Mouse (Mus musculus): ENCODE measurements around the gene Mep1a.
A peak's percentile ranks its signal among the peaks of the same experiment; 100 is the strongest.

The Mep1a gene

DNA sequence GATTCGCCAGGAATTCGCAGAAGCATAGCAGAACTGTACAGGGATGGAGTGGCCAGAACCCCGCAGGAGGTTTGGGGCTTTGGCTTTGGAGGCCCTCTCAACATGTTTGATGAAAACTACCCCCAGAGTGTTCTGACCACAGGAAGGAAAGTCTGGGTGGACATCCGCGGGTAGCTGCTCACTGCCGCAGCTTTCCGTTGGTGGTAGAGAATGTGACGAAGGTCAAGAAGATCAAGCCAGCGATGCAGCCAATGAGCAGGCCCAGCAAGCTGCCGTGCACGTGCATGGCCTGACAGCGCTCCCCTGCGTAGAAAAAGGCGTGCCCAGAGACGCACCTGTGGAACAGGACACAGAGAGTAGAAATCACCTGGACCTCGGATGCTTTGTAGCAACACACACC, 27.8 kb downstream of the Mep1a start:
- DNase-seq, result no peak

DNA sequence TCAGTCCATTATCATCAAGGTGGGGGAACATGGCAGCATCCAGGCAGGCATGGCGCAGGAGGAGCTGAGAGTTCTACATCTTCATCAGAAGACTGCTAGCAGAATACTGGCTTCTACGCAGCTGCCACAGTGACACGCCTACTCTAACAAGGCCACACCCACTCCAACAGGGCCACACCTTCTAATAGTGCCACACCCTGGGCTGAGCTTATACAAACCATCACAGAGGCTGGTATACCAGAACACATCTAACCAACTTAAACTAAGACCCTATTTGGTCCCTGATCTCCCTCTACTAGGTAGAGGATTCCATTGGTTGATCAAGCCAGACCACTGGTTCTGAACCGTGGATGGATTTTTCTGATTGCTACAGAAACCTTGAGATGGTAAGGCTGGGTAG, 30.1 kb downstream of the Mep1a start:
- no peak for DNase-seq

DNA sequence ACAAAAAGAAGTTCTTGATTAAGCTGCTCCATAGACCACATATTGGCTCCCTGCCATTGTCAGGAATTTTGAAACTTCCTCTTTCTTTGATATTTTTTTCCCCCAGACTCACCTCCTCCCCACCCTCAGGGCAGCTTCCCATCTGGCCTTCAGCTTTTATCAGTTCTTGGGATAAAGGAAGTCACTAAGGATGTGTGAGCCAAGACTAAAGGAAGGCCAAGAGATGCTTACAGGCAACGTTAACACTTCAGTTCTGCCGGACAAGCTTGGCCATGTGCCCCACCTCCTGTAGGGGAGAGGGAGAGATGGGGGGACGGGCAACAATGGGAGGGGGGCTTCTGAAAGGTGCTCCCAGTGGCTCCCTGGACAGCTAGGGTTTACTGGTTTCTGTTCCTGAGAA, 32.6 kb downstream of the Mep1a start:
- DNase-seq, result no peak

DNA sequence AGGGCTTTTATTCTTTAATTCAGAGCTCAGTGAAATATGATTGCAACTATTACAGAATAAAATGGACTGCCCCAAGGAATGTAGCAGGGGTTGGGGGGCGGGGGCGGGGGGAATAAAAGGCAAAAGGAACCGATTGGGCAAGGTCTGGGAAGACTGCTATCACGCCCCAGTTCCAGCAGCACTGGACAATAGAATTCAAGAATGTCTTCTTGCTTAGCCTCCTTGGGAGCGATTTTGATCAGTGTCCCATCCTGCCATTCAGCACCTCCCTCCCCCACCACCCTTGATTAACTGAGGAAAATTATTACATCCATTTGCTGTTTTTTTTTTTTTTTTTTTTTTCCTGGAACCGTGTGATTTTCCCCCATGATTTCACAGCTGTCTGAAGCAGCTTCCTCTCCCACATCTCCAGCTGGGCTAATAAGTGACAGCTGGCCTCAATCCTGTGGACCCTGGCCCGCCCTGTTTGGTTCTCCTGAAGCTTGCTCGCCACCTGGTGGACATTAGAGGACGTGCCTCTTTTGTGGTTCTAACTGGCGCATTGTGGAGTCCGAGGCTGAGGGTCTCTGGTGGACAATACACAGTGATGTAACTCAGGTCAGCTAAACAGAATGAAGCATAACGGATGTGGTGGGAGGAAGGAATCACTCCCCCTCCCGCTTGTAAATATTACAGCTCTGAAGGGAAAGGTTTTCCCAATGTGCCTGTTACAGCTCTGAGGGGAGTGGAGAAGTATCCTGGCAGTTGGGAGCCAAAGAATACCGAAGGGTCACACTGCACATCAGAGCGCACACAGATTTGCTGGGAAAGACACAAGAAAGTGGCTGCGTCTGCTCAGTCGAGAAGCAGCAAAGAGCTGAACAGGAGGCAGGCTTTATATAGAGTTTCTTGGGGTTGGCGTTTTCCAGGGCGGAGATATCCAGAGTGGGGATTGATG, 42.1 kb downstream of the Mep1a start:
- peak; percentile 76 for DNase-seq

DNA sequence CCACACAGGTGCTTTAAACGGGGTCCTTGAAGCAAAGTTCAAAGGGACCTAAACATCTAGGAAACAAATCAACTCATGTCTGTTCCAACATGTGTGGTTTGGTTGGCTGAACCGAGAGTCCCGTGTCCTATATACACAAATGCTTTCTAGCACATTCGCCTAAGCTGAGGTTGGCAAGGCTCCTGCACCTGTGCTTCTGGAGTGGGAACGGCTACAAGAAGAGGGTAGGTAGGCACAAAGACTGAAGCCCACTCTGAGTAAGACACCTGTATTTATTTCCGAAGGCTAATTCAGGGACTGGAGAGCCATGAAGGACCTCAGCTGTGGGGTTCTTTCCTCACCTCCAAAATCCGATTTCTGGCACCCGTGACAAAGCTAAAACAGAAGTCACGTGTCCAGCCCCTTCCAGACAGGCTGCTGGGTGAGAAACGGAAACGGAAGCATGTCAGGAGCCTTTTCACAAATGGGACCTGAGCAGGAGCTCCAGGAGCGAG, 42.8 kb downstream of the Mep1a start:
- no peak for DNase-seq

DNA sequence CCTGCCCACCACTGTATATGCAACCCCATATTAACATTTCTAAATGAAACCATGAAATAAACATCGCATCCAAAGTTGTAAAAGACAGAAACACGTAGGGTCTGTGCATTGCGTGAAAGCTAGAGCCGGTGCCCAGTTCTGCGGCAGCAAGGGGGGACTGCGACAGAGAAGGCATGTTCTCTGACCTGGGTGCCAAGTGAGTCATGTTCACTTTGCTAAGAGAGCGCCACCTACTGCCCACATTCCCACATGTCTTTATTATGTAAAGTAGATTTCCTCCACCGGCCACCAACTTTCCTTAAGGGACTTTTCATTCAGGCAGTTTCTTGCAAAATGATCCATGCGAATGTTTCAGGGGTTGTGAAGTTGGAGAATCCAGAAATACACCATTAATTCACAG, 44.0 kb downstream of the Mep1a start:
- peak; percentile 85 for DNase-seq

DNA sequence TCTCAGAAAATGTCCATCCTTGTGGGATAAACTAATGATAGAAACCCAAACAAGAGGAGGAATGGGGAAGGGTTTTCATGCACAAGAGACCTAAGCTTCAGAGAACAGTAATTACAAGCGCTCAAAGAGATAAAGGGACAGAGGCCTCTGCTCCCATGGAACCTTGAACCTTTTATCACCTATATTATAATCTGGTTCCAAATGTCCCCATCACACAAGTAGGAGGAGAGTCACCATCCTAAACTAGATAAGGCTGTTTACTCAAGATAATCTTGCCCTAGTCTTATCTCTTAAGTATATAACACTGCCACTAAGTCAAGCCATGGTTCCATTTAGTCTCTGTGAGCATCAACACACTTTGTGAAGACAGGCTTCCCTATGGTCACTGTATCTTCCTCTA, 51.4 kb downstream of the Mep1a start:
- no peak for DNase-seq

DNA sequence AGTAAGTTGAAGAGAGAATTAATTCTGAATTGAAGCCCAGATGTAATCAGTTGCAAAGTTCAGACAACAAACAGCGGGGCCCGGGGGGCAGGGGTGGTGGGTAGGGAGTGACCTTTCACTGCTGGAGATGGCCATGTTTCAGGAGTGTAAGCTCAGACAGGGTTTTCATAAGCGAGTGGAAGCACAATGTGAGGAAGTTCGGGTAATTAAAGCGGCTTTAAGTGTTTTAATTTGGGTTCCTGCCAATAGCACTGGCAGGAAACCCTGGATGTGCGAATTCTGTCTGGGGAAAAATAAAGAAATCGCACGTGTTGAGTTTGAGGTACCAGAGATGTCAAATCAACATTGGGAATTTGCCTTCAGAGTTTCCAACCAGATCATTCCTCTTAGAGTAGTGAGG, 68.1 kb downstream of the Mep1a start:
- no peak for DNase-seq

DNA sequence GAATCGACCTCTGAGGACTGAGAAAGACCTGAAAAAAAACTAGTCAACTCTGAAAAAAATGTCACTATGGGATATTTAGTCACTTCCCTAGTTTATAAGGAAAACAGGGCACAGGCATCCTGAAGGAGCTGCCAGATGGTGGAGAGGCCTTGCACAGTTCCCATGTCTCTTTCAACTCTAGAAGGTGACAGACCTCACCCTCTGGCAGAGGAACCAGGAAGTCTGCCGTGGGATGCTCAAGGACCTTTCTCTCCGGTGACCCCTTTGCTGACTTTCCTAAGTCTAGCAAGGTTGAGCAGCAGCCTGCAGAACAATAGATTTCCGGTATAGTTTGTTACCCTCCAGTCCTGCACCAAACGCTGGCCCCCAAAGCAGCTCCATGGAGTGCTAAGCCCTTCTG, 70.9 kb downstream of the Mep1a start:
- no peak for DNase-seq

All from thymus, postnatal 4 days (tissue).